Mouse (Mus musculus) heart, adult 2 months (tissue): ENCODE measurements around the gene Tubb4a.

ENCODE experiments used
- CTCF ChIP-seq: fragments of 200-600 bp; IDR thresholded peaks from 2 replicates; pipeline ENCODE4 v1.8.1; 2022; ENCODE audit warnings: antibody characterized with exemption, mild to moderate bottlenecking, moderate library complexity
- EP300 ChIP-seq: fragments of 200-500 bp; IDR thresholded peaks from 2 replicates; pipeline ENCODE4 v1.6.1; 2011; ENCODE audit warnings: low read depth, low read length, control low read depth; ENCODE audit not compliant: insufficient read depth
- POLR2A ChIP-seq: fragments of 200-500 bp; IDR thresholded peaks from 2 replicates; pipeline ENCODE4 v1.6.1; 2011; ENCODE audit warnings: mild to moderate bottlenecking, low read depth, low read length, control low read depth; ENCODE audit not compliant: insufficient read depth

DNA sequence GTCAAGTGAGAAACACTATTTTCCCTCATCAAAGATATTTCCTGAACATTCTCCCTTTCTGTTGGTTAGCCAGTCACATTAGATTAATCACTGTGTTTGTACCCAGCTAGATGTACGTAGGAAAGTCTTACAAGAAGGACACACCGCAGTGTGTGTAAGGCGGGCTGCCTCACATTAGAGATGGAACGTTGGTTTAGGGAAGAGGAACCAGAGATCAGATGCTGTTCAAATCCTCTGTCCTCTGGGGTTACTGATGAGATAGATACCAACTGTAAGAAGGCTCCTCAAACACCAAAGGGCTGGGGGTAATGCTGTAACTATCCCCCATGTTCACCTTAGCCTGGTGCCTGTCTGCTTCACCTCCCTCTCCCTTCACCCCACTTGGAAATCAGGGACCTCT lies 37.2 kb upstream of the Tubb4a start:
- TF ChIP-seq POLR2A (no peak), CTCF (no peak), EP300 (no peak)
